Mouse (Mus musculus) liver, postnatal 0 days (tissue): ENCODE data around the gene 1700029P11Rik.

Source experiments
- CTCF ChIP-seq: sonication (generic); IDR thresholded peaks from 2 replicates; pipeline ENCODE4 v1.5.1; 2016; ENCODE audit warnings: antibody characterized with exemption, low read depth
- EP300 ChIP-seq: IDR thresholded peaks from 2 replicates; pipeline ENCODE4 v1.6.1; 2016; ENCODE audit warnings: antibody characterized with exemption, low read depth, mild to moderate bottlenecking

GRCm38 (mm10) chr15:81939157-81939715 lies 41.1 kb upstream of the 1700029P11Rik start:
- no peak for TF ChIP-seq CTCF
- TF ChIP-seq EP300, result no peak
